Mouse (Mus musculus): ENCODE results near the gene Efcab9.

- TF ChIP-seq CTCF (IDR thresholded peaks at IDR 0.05; ENCODE audit: control insufficient read depth, insufficient read depth, low read length) (no peak), POLR2A (IDR thresholded peaks at IDR 0.05; ENCODE audit: borderline replicate concordance, control insufficient read depth, low read depth, low read length) (no peak)
Observed at GRCm38 (mm10) chr11:32518770-32519169, 13.1 kb downstream of the Efcab9 start.
